Mouse (Mus musculus) heart, embryonic 12.5 days (tissue): ENCODE results near the gene Cand1. TPM values are rescaled to one million over a fixed set of nuclear protein-coding genes. Genes with fewer than 3 reads are reported as not detected.

Source experiments
- ATAC-seq: fragments of 200-750 bp; cut with Nextera tagmentation; 2 replicates; pipeline ENCODE4 v1.8.0; 2017; ENCODE audit warnings: moderate TSS enrichment, moderate library complexity; ENCODE audit not compliant: insufficient number of reproducible peaks, low FRiP score
- H3K27ac ChIP-seq: fragments of 300-500 bp; sonication (generic); 2 replicates; pipeline ENCODE4 v1.5.1; 2016; ENCODE audit warnings: mild to moderate bottlenecking, moderate library complexity; ENCODE audit not compliant: poor library complexity, severe bottlenecking
- H3K27me3 ChIP-seq: fragments of 300-500 bp; sonication (generic); replicated peaks from 2 replicates; pipeline ENCODE4 v1.6.1; 2016; ENCODE audit warnings: mild to moderate bottlenecking, moderate library complexity
- H3K36me3 ChIP-seq: fragments of 300-500 bp; sonication (generic); 2 replicates; pipeline ENCODE4 v1.6.1; 2016; ENCODE audit warnings: mild to moderate bottlenecking, moderate library complexity
- H3K4me1 ChIP-seq: fragments of 300-500 bp; sonication (generic); replicated peaks from 2 replicates; pipeline ENCODE4 v1.6.1; 2016; ENCODE audit warnings: mild to moderate bottlenecking
- H3K4me2 ChIP-seq: fragments of 300-500 bp; sonication (generic); 2 replicates; pipeline ENCODE4 v1.6.1; 2016; ENCODE audit warnings: mild to moderate bottlenecking, moderate library complexity
- H3K4me3 ChIP-seq: fragments of 300-500 bp; sonication (generic); 2 replicates; pipeline ENCODE4 v1.5.1; 2016; ENCODE audit warnings: mild to moderate bottlenecking
- H3K9ac ChIP-seq: fragments of 300-500 bp; sonication (generic); 2 replicates; pipeline ENCODE4 v1.6.1; 2016; ENCODE audit warnings: mild to moderate bottlenecking, moderate library complexity
- H3K9me3 ChIP-seq: fragments of 300-500 bp; sonication (generic); replicated peaks from 2 replicates; pipeline ENCODE4 v1.6.1; 2016; ENCODE audit warnings: mild to moderate bottlenecking, moderate library complexity
- WGBS: fragments of 180-500 bp; shearing (Covaris S2); methylation state at CpG from one replicate; pipeline ENCODE4 v1.1.7; 2016; 5-methylcytosine and 5-hydroxymethylcytosine counted together
- polyA plus RNA-seq: library from polyadenylated mRNA; unstranded; fragments of >200 nt; fragmentation: Nextera tagmentation; extraction: Ambion mirVana; gene quantifications from 2 replicates; pipeline ENCODE4 v1.2.1, GENCODE M21; 2016

The Cand1 gene
- 66.0 and 71.3 TPM in 2 replicates for polyA plus RNA-seq

GRCm38 (mm10) chr10:119239969-119240721 is at the start of gene Cand1:
Gene Cand1, minus strand, starts transcription at chr10:119240055.
- peaks cover 7% of the 10 kb centered on the region for H3K36me3 ChIP-seq
- peak; percentile 99 for ATAC-seq
- peak within 1 kb of the TSS; percentile 86 for H3K4me2 ChIP-seq
- under 1% methylated on average over 66 of the region's 67 CpGs for WGBS
- peak within 1 kb of the TSS; percentile 99 for H3K27ac ChIP-seq
- H3K9me3 ChIP-seq = no peaks in the 10 kb centered on the region
- peak within 1 kb of the TSS; percentile 99 for H3K9ac ChIP-seq
- peak within 1 kb of the TSS; percentile 76 for H3K4me3 ChIP-seq
- H3K27me3 ChIP-seq = no peaks in the 10 kb centered on the region
- H3K4me1 ChIP-seq = peaks cover 18% of the 10 kb centered on the region

- no peaks in the 10 kb centered on the region for H3K9me3 ChIP-seq
- H3K9ac ChIP-seq = no peak overlapping the region
- no peaks in the 10 kb centered on the region for H3K4me1 ChIP-seq
- H3K27me3 ChIP-seq = no peaks in the 10 kb centered on the region
- H3K36me3 ChIP-seq = no peaks in the 10 kb centered on the region
- no peak for ATAC-seq
- H3K27ac ChIP-seq = no peak overlapping the region
- H3K4me3 ChIP-seq = no peak overlapping the region
- WGBS = 76% methylated on average over 10 of the region's 10 CpGs
- no peak overlapping the region for H3K4me2 ChIP-seq
Observed at GRCm38 (mm10) chr10:119278871-119279270, 39.0 kb upstream of the Cand1 start.

GRCm38 (mm10) chr10:119274333-119274732 is 34.5 kb upstream of the Cand1 start:
- no peaks in the 10 kb centered on the region for H3K9me3 ChIP-seq
- H3K27me3 ChIP-seq = no peaks in the 10 kb centered on the region
- ATAC-seq = no peak

GRCm38 (mm10) chr10:119272536-119272935 is 32.7 kb upstream of the Cand1 start:
- WGBS = 73% methylated on average over 10 of the region's 10 CpGs
- Histone ChIP-seq H3K4me1 (no peaks in the 10 kb centered on the region), H3K9ac (no peak overlapping the region), H3K4me3 (no peak overlapping the region), H3K27me3 (no peaks in the 10 kb centered on the region), H3K27ac (no peak overlapping the region), H3K4me2 (no peak overlapping the region), H3K9me3 (0 out of 2 replicates have a peak, but pooled peaks cover under 1% of the 10 kb centered on the region), H3K36me3 (no peaks in the 10 kb centered on the region)
- ATAC-seq = no peak

More at GRCm38 (mm10) chr10:119274333-119274732, 34.5 kb upstream of the Cand1 start:
- 84% methylated on average over 6 of the region's 6 CpGs for WGBS
- Histone ChIP-seq H3K4me2 (no peak overlapping the region), H3K9ac (no peak overlapping the region), H3K4me1 (no peaks in the 10 kb centered on the region), H3K4me3 (no peak overlapping the region), H3K36me3 (no peaks in the 10 kb centered on the region), H3K27ac (no peak overlapping the region)

GRCm38 (mm10) chr10:119272005-119272404 is 32.1 kb upstream of the Cand1 start:
- 87% methylated on average over 10 of the region's 10 CpGs for whole genome bisulfite sequencing
- no peak overlapping the region for H3K4me3 ChIP-seq
- H3K9me3 ChIP-seq = 0 out of 2 replicates have a peak, but pooled peaks cover 4% of the 10 kb centered on the region
- no peaks in the 10 kb centered on the region for H3K27me3 ChIP-seq
- H3K27ac ChIP-seq = no peak overlapping the region
- H3K4me2 ChIP-seq = no peak overlapping the region
- H3K36me3 ChIP-seq = no peaks in the 10 kb centered on the region
- H3K9ac ChIP-seq = no peak overlapping the region
- no peaks in the 10 kb centered on the region for H3K4me1 ChIP-seq
- ATAC-seq = no peak

- Histone ChIP-seq H3K4me1 (no peaks in the 10 kb centered on the region), H3K36me3 (no peaks in the 10 kb centered on the region), H3K4me2 (no peak overlapping the region), H3K27me3 (no peaks in the 10 kb centered on the region), H3K9ac (no peak overlapping the region), H3K27ac (no peak overlapping the region), H3K4me3 (no peak overlapping the region), H3K9me3 (0 out of 2 replicates have a peak, but pooled peaks cover 6% of the 10 kb centered on the region)
- no peak for ATAC-seq
- WGBS = 84% methylated on average over 10 of the region's 10 CpGs
Observed at GRCm38 (mm10) chr10:119271101-119271500, 31.2 kb upstream of the Cand1 start.

- H3K27ac ChIP-seq = no peak overlapping the region
- no peaks in the 10 kb centered on the region for H3K27me3 ChIP-seq
- H3K9ac ChIP-seq = no peak overlapping the region
- H3K4me2 ChIP-seq = no peak overlapping the region
- H3K4me1 ChIP-seq = no peaks in the 10 kb centered on the region
- ATAC-seq = no peak
- 0 out of 2 replicates have a peak, but pooled peaks cover 6% of the 10 kb centered on the region for H3K9me3 ChIP-seq
- H3K36me3 ChIP-seq = no peaks in the 10 kb centered on the region
- 79% methylated on average over 12 of the region's 12 CpGs for WGBS
- no peak overlapping the region for H3K4me3 ChIP-seq
Observed at GRCm38 (mm10) chr10:119270384-119270985, 30.6 kb upstream of the Cand1 start.

- no peaks in the 10 kb centered on the region for H3K36me3 ChIP-seq
- ATAC-seq = no peak
- H3K27ac ChIP-seq = no peak overlapping the region
- H3K9ac ChIP-seq = no peak overlapping the region
- peaks cover 17% of the 10 kb centered on the region for H3K9me3 ChIP-seq
- no peak overlapping the region for H3K4me2 ChIP-seq
- H3K27me3 ChIP-seq = no peaks in the 10 kb centered on the region
- H3K4me1 ChIP-seq = no peaks in the 10 kb centered on the region
- WGBS = 70% methylated on average over 7 of the region's 7 CpGs
- H3K4me3 ChIP-seq = no peak overlapping the region
Observed at GRCm38 (mm10) chr10:119264761-119265160, 24.9 kb upstream of the Cand1 start.

- Histone ChIP-seq H3K9me3 (peaks cover 17% of the 10 kb centered on the region), H3K9ac (no peak overlapping the region), H3K27me3 (no peaks in the 10 kb centered on the region), H3K4me2 (no peak overlapping the region), H3K4me1 (no peaks in the 10 kb centered on the region), H3K4me3 (no peak overlapping the region), H3K36me3 (no peaks in the 10 kb centered on the region), H3K27ac (no peak overlapping the region)
- ATAC-seq = no peak
- 85% methylated on average over 5 of the region's 5 CpGs for WGBS
Observed at GRCm38 (mm10) chr10:119262821-119263220, 23.0 kb upstream of the Cand1 start.

- H3K4me2 ChIP-seq = no peak overlapping the region
- no peaks in the 10 kb centered on the region for H3K4me1 ChIP-seq
- no peak for ATAC-seq
- no peak overlapping the region for H3K9ac ChIP-seq
- H3K27ac ChIP-seq = no peak overlapping the region
- WGBS = 76% methylated on average over 4 of the region's 4 CpGs
- H3K9me3 ChIP-seq = peaks cover 12% of the 10 kb centered on the region
- H3K36me3 ChIP-seq = no peaks in the 10 kb centered on the region
- H3K4me3 ChIP-seq = no peak overlapping the region
- no peaks in the 10 kb centered on the region for H3K27me3 ChIP-seq
Observed at GRCm38 (mm10) chr10:119257876-119258275, 18.0 kb upstream of the Cand1 start.

- no peak overlapping the region for H3K9ac ChIP-seq
- no peak overlapping the region for H3K27ac ChIP-seq
- no peak for ATAC-seq
- 84% methylated on average over 14 of the region's 14 CpGs for WGBS
- no peaks in the 10 kb centered on the region for H3K27me3 ChIP-seq
- H3K4me1 ChIP-seq = no peaks in the 10 kb centered on the region
- H3K36me3 ChIP-seq = no peaks in the 10 kb centered on the region
- H3K4me2 ChIP-seq = no peak overlapping the region
- H3K4me3 ChIP-seq = no peak overlapping the region
- no peaks in the 10 kb centered on the region for H3K9me3 ChIP-seq
Observed at GRCm38 (mm10) chr10:119244146-119244545, 4.3 kb upstream of the Cand1 start.
